Mouse (Mus musculus): ENCODE data around the gene Atad3a.

The Atad3a gene

GRCm38 (mm10) chr4:155694111-155694481, 66.8 kb downstream of the Atad3a start, which contains the start of gene Fndc10:
Fndc10 (plus strand) TSS chr4:155694342.
- peak; percentile 32 for DNase-seq (ENCODE audit: low spot score)

- no peak for DNase-seq (ENCODE audit: low spot score)
Observed at GRCm38 (mm10) chr4:155692421-155692820, 68.5 kb downstream of the Atad3a start.
